Mouse (Mus musculus) liver, embryonic 12.5 days (tissue): ENCODE measurements around the gene Pdia2. TPM values are rescaled to one million over a fixed set of nuclear protein-coding genes. Genes with fewer than 3 reads are reported as not detected.
A peak's percentile ranks its signal among the peaks of the same experiment; 100 is the strongest.

Experiments
- ATAC-seq: fragments of 200-750 bp; cut with Nextera tagmentation; 2 replicates; pipeline ENCODE4 v1.8.0; 2017; ENCODE audit warnings: moderate number of reproducible peaks, mild to moderate bottlenecking, moderate library complexity
- H3K27ac ChIP-seq: fragments of 300-500 bp; sonication (generic); 2 replicates; pipeline ENCODE4 v1.5.1; 2016; ENCODE audit warnings: mild to moderate bottlenecking
- H3K27me3 ChIP-seq: fragments of 300-500 bp; sonication (generic); replicated peaks from 2 replicates; pipeline ENCODE4 v1.6.1; 2016; ENCODE audit warnings: mild to moderate bottlenecking, moderate library complexity
- H3K36me3 ChIP-seq: fragments of 300-500 bp; sonication (generic); 2 replicates; pipeline ENCODE4 v1.6.1; 2016; ENCODE audit warnings: mild to moderate bottlenecking, moderate library complexity
- H3K4me1 ChIP-seq: fragments of 300-500 bp; sonication (generic); 2 replicates; pipeline ENCODE4 v1.6.1; 2016
- H3K4me2 ChIP-seq: fragments of 300-500 bp; sonication (generic); 2 replicates; pipeline ENCODE4 v1.6.1; 2016; ENCODE audit warnings: mild to moderate bottlenecking, moderate library complexity
- H3K4me3 ChIP-seq: fragments of 300-500 bp; sonication (generic); 2 replicates; pipeline ENCODE4 v1.5.1; 2016; ENCODE audit warnings: mild to moderate bottlenecking, moderate library complexity
- H3K9ac ChIP-seq: fragments of 300-500 bp; sonication (generic); 2 replicates; pipeline ENCODE4 v1.6.1; 2016; ENCODE audit warnings: mild to moderate bottlenecking, moderate library complexity
- H3K9me3 ChIP-seq: fragments of 300-500 bp; sonication (generic); replicated peaks from 2 replicates; pipeline ENCODE4 v1.6.1; 2016; ENCODE audit warnings: mild to moderate bottlenecking, moderate library complexity
- WGBS: fragments of 180-500 bp; shearing (Covaris S2); methylation state at CpG from one replicate; pipeline ENCODE4 v1.1.7; 2016; ENCODE audit not compliant: insufficient replicate concordance; 5-methylcytosine and 5-hydroxymethylcytosine counted together
- polyA plus RNA-seq: library from polyadenylated mRNA; unstranded; fragments of >200 nt; fragmentation: Nextera tagmentation; extraction: Ambion mirVana; gene quantifications from 2 replicates; pipeline ENCODE4 v1.2.1, GENCODE M21; 2016

The Pdia2 gene
- polyA plus RNA-seq: 96.4 and 96.5 TPM in 2 replicates

DNA sequence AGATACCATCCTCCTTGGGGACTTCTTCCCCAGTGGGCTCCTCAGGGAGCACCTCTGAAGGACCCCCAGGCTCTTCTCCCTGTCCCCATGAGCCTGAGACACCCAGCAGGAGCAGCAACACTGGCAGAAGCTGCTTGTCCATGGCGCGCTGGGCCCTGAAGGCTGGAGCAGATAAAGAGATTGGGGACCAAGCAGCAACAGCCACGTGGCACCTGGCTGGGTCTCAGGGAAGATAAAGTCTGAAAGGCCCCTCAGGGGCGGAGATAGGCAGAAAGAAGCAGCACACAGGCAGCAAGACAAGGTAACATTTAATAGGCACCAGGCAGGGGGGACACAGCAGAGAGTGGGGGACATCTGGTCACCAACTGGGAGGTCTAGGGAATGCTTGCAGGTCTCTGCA, at the start of gene Pdia2:
Gene Pdia2 (minus strand): TSS at position 196 of the 400 bp plus-strand sequence.
- H3K36me3 ChIP-seq: peaks cover 48% of the 10 kb centered on the region
- H3K4me3 ChIP-seq: peak within 1 kb of the TSS; percentile 67
- H3K9ac ChIP-seq: peak within 1 kb of the TSS; percentile 76
- H3K27me3 ChIP-seq: peaks cover 47% of the 10 kb centered on the region
- peak within 1 kb of the TSS; percentile 96 for H3K4me2 ChIP-seq
- peak; percentile 80 for ATAC-seq
- H3K9me3 ChIP-seq: no peaks in the 10 kb centered on the region
- H3K4me1 ChIP-seq: peaks cover 75% of the 10 kb centered on the region
- peak within 1 kb of the TSS; percentile 74 for H3K27ac ChIP-seq
- 20% methylated on average over 4 of the region's 4 CpGs for WGBS

DNA sequence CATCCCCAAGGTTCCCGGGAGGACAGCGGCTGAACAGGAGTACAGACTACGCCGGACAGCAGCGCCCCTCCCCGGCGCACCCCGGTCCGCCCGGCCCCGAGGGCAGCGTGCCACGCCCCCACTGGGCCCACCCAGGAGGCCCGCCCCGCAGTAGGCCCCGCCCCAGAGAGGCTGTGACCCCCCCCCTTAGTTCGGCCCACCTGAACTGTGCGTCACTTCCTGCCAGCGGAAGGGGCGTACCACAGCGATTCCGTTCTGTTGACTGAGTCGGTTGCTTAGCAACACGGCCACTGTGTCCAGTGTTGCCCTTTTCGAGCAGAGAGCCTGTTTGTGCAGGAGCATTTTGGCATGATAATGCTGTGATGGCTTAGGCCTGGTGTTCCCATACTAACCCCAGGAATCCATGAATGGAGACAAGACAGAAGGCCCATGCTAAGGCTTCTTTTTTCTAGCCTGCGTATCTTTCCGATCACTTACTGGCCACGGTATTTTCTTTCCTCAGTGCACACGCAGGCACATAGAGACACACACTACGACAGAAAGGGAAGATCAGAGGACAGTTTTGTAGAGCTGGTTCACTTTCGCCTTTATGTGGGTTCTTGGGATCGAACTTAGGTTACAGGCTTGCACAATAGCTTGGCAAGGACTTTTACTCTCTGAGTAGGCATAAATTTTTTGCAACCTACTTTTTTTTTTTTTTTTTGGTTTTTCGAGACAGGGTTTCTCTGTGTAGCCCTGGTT, 45.4 kb upstream of the Pdia2 start, which contains the start of gene Fam234a:
Gene Fam234a (minus strand): TSS at position 142 of the 741 bp plus-strand sequence.
- peak within 1 kb of the TSS; percentile 76 for H3K27ac ChIP-seq
- H3K4me1 ChIP-seq: peaks cover 49% of the 10 kb centered on the region
- no peaks in the 10 kb centered on the region for H3K9me3 ChIP-seq
- 5% methylated on average over 33 of the region's 33 CpGs for WGBS
- peak; percentile 94 for ATAC-seq
- H3K4me3 ChIP-seq: peak within 1 kb of the TSS; percentile 75
- peak within 1 kb of the TSS; percentile 97 for H3K4me2 ChIP-seq
- 0 out of 2 replicates have a peak, but pooled peaks cover 3% of the 10 kb centered on the region for H3K27me3 ChIP-seq
- no peaks in the 10 kb centered on the region for H3K36me3 ChIP-seq
- peak within 1 kb of the TSS; percentile 70 for H3K9ac ChIP-seq

- H3K27me3 ChIP-seq: 0 out of 2 replicates have a peak, but pooled peaks cover 3% of the 10 kb centered on the region
- H3K27ac ChIP-seq: peak overlapping the region; percentile 76
- H3K4me3 ChIP-seq: peak overlapping the region; percentile 75
- H3K4me1 ChIP-seq: peaks cover 55% of the 10 kb centered on the region
- under 1% methylated on average over 32 of the region's 32 CpGs for WGBS
- H3K36me3 ChIP-seq: no peaks in the 10 kb centered on the region
- no peaks in the 10 kb centered on the region for H3K9me3 ChIP-seq
- peak overlapping the region; percentile 70 for H3K9ac ChIP-seq
- peak; percentile 72 for ATAC-seq
- H3K4me2 ChIP-seq: peak overlapping the region; percentile 97
Observed at GRCm38 (mm10) chr17:26243471-26244100, 44.7 kb upstream of the Pdia2 start.

- no peak for ATAC-seq
- Histone ChIP-seq H3K27me3 (no peaks in the 10 kb centered on the region), H3K9ac (no peak overlapping the region), H3K4me1 (peaks cover 73% of the 10 kb centered on the region), H3K36me3 (no peaks in the 10 kb centered on the region), H3K9me3 (no peaks in the 10 kb centered on the region), H3K4me3 (no peak overlapping the region), H3K4me2 (0 out of 2 replicates have a peak overlapping the region, but pooled peaks have one; percentile 13), H3K27ac (peak overlapping the region; percentile 53)
- 61% methylated on average over 6 of the region's 6 CpGs for WGBS
Observed at GRCm38 (mm10) chr17:26240990-26241389, 42.1 kb upstream of the Pdia2 start.

GRCm38 (mm10) chr17:26240120-26240790, 41.4 kb upstream of the Pdia2 start:
- 18% methylated on average over 6 of the region's 6 CpGs for WGBS
- Histone ChIP-seq H3K4me3 (no peak overlapping the region), H3K9ac (no peak overlapping the region), H3K4me1 (peaks cover 81% of the 10 kb centered on the region), H3K27ac (peak overlapping the region; percentile 53; the same call in 1 of the 2 replicates), H3K27me3 (no peaks in the 10 kb centered on the region), H3K36me3 (no peaks in the 10 kb centered on the region), H3K4me2 (peak overlapping the region; percentile 24), H3K9me3 (no peaks in the 10 kb centered on the region)
- ATAC-seq: no peak

GRCm38 (mm10) chr17:26239551-26239950, 40.7 kb upstream of the Pdia2 start:
- H3K27ac ChIP-seq: peak overlapping the region; percentile 53
- no peaks in the 10 kb centered on the region for H3K27me3 ChIP-seq
- 51% methylated on average over 2 of the region's 2 CpGs for WGBS
- no peak for ATAC-seq
- peak overlapping the region; percentile 24 for H3K4me2 ChIP-seq
- H3K4me3 ChIP-seq: no peak overlapping the region
- H3K36me3 ChIP-seq: no peaks in the 10 kb centered on the region
- no peaks in the 10 kb centered on the region for H3K9me3 ChIP-seq
- peaks cover 85% of the 10 kb centered on the region for H3K4me1 ChIP-seq
- H3K9ac ChIP-seq: no peak overlapping the region

DNA sequence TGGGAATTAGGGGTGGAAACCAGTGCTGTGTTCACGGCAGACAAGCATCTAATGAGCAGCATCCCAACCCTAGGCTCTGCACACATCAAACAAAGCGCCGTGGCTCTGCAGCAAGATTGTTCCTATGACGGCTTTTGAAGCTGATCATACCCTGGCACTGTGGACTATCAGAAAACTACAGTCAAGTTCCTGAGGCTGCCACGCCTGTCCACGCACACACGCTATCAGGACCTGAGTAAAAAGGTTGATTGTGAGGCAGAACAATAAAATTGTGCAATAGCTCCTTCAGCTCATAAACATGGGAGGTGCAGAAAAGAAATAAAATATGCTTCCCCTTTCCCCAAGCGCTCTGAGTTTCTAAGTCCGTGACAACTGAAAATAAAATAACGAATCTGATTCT, 38.8 kb upstream of the Pdia2 start:
- H3K36me3 ChIP-seq: 0 out of 2 replicates have a peak, but pooled peaks cover 2% of the 10 kb centered on the region
- H3K27ac ChIP-seq: no peak overlapping the region
- no peak overlapping the region for H3K9ac ChIP-seq
- H3K4me1 ChIP-seq: peaks cover 67% of the 10 kb centered on the region
- WGBS: 48% methylated on average over 10 of the region's 10 CpGs
- H3K4me3 ChIP-seq: no peak overlapping the region
- ATAC-seq: peak; percentile 40
- no peaks in the 10 kb centered on the region for H3K27me3 ChIP-seq
- 0 out of 2 replicates have a peak overlapping the region, but pooled peaks have one; percentile 27 for H3K4me2 ChIP-seq
- H3K9me3 ChIP-seq: no peaks in the 10 kb centered on the region

DNA sequence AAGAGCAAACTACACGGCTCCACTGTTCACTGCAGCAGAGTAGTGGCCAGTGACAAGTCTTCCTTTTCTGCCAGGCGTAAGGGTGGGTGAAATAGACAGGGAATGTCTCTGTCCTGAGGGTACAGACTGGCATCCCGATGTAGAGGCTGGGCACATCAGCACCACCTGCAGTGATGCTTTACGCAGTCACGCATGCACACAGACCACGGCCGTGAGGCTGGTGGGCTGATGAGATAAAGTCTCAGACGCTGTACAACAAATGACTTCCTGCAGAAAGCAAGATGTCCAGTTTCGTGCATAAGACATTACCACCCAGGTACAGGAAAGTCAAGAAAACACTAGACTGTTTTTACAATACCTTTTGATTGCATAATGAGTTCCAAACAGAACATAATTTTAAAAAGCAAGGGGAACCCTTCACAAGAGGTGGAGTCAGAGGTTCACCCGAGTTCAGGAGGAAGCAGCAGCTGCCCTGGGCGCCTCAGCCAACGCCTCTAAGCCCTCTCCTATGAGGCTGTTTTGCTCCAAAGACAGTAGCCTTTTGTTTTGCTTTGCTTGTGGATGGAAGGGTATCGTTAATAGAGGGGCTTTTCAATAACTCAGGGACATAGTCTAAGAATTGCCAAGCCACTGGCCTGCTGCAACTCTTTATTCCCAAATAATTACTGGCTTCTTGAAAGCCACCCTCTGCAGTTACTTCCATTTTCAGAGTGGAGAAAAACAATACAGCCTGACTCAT, 36.4 kb upstream of the Pdia2 start:
- peaks cover 46% of the 10 kb centered on the region for H3K4me1 ChIP-seq
- H3K27ac ChIP-seq: no peak overlapping the region
- H3K4me2 ChIP-seq: no peak overlapping the region
- no peaks in the 10 kb centered on the region for H3K27me3 ChIP-seq
- 41% methylated on average over 13 of the region's 13 CpGs for WGBS
- no peak overlapping the region for H3K9ac ChIP-seq
- no peak for ATAC-seq
- H3K36me3 ChIP-seq: 0 out of 2 replicates have a peak, but pooled peaks cover 3% of the 10 kb centered on the region
- H3K9me3 ChIP-seq: no peaks in the 10 kb centered on the region
- no peak overlapping the region for H3K4me3 ChIP-seq

- Histone ChIP-seq H3K4me1 (peaks cover 37% of the 10 kb centered on the region), H3K36me3 (0 out of 2 replicates have a peak, but pooled peaks cover 3% of the 10 kb centered on the region), H3K27me3 (no peaks in the 10 kb centered on the region), H3K9ac (no peak overlapping the region), H3K27ac (no peak overlapping the region), H3K9me3 (no peaks in the 10 kb centered on the region), H3K4me3 (no peak overlapping the region), H3K4me2 (no peak overlapping the region)
- no peak for ATAC-seq
- 78% methylated on average over 8 of the region's 8 CpGs for WGBS
Observed at GRCm38 (mm10) chr17:26234386-26234785, 35.5 kb upstream of the Pdia2 start.

DNA sequence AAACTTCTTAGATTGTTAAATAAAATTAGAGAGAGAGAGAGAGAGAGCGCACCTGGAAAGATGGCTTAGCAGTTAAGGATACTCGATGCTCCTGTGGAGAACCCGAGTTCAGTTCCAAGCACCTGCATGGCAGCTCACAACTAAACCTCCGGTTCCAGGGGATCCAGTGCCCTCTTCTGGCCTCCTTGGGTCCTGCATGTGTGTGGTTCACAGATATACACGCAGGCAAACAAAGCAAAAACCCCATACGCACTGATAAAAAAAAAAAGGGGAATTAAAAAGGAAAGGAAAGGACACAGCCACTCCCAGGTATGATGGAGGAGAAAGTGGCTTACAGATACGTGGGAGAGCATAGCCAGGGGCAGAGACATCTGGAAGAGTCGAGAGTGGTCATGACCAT, 34.0 kb upstream of the Pdia2 start:
- ATAC-seq: no peak
- H3K9me3 ChIP-seq: no peaks in the 10 kb centered on the region
- no peak overlapping the region for H3K4me3 ChIP-seq
- H3K4me1 ChIP-seq: peaks cover 23% of the 10 kb centered on the region
- H3K36me3 ChIP-seq: 0 out of 2 replicates have a peak, but pooled peaks cover 3% of the 10 kb centered on the region
- H3K27ac ChIP-seq: no peak overlapping the region
- no peak overlapping the region for H3K4me2 ChIP-seq
- H3K9ac ChIP-seq: no peak overlapping the region
- WGBS: 58% methylated on average over 8 of the region's 8 CpGs
- no peaks in the 10 kb centered on the region for H3K27me3 ChIP-seq

DNA sequence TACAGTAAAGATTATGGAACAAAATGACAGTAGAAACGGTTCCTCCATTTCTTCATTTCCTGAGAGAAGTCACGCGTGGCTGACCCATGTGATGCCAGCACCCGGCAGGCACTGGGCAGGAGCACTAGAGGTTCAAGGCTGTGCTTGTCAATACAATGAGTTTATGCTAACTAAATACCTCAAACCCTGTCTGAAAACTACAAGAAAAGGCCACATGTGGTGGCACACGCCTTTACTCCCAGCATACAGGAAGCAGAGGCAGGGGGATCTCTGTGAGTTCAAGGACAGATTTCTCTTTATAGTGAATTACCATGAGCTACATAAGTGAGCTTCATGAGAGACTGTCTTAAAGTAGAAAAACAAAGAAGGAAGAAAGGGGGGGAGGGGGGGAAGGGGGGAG, 32.3 kb upstream of the Pdia2 start:
- H3K9ac ChIP-seq: no peak overlapping the region
- H3K27me3 ChIP-seq: no peaks in the 10 kb centered on the region
- no peak overlapping the region for H3K4me2 ChIP-seq
- no peak overlapping the region for H3K27ac ChIP-seq
- H3K4me1 ChIP-seq: peaks cover 14% of the 10 kb centered on the region
- no peaks in the 10 kb centered on the region for H3K9me3 ChIP-seq
- no peak for ATAC-seq
- 65% methylated on average over 5 of the region's 5 CpGs for WGBS
- no peak overlapping the region for H3K4me3 ChIP-seq
- H3K36me3 ChIP-seq: 0 out of 2 replicates have a peak, but pooled peaks cover 3% of the 10 kb centered on the region
